Mouse (Mus musculus) heart, embryonic 14.5 days (tissue): ENCODE measurements around the gene Gipc3. TPM values are rescaled to one million over a fixed set of nuclear protein-coding genes. Genes with fewer than 3 reads are reported as not detected.
A peak's percentile ranks its signal among the peaks of the same experiment; 100 is the strongest.

Experiments used
- ATAC-seq: fragments of 200-750 bp; cut with Nextera tagmentation; 2 replicates; pipeline ENCODE4 v1.8.0; 2017; ENCODE audit warnings: low read depth, moderate TSS enrichment; ENCODE audit not compliant: insufficient number of reproducible peaks, insufficient read depth, low FRiP score
- H3K27ac ChIP-seq, 2 experiments: fragments of 200-500 bp in 1 of 2; fragments of 300-500 bp in 1 of 2; sonication (generic) in 1 of 2; replicated peaks in 1 of 2; 2 replicates each; pipeline ENCODE4 v1.5.1; 2012 to 2014; ENCODE audit warnings: low read depth in 2 of 2, low read length in 2 of 2, control low read depth in 1 of 2, mild to moderate bottlenecking in 1 of 2, mixed read lengths in 1 of 2; ENCODE audit not compliant: control insufficient read depth in 1 of 2, insufficient read depth in 1 of 2
- H3K27me3 ChIP-seq: fragments of 300-500 bp; sonication (generic); 2 replicates; pipeline ENCODE4 v1.6.1; 2014; ENCODE audit warnings: mild to moderate bottlenecking, low read length, control low read depth; ENCODE audit not compliant: control insufficient read depth, insufficient read depth
- H3K36me3 ChIP-seq: fragments of 300-500 bp; sonication (generic); 2 replicates; pipeline ENCODE4 v1.6.1; 2014; ENCODE audit warnings: mild to moderate bottlenecking, control low read depth, low read length, mixed read lengths; ENCODE audit not compliant: control insufficient read depth, insufficient read depth
- H3K4me1 ChIP-seq, 2 experiments: fragments of 200-500 bp in 1 of 2; fragments of 300-500 bp in 1 of 2; sonication (generic) in 1 of 2; 2 replicates each; pipeline ENCODE4 v1.6.1; 2012 to 2014; ENCODE audit warnings: low read length in 2 of 2, control low read depth in 1 of 2, mixed read lengths in 1 of 2; ENCODE audit not compliant: control insufficient read depth in 2 of 2, insufficient read depth in 2 of 2
- H3K4me2 ChIP-seq: fragments of 300-500 bp; sonication (generic); 2 replicates; pipeline ENCODE4 v1.6.1; 2014; ENCODE audit warnings: mild to moderate bottlenecking, low read length
- H3K4me3 ChIP-seq, 2 experiments: fragments of 200-500 bp in 1 of 2; fragments of 300-500 bp in 1 of 2; sonication (generic) in 1 of 2; 2 replicates each; pipeline ENCODE4 v1.5.1; 2012 to 2014; ENCODE audit warnings: low read length in 2 of 2, mild to moderate bottlenecking in 2 of 2, control low read depth in 1 of 2, low read depth in 1 of 2, moderate library complexity in 1 of 2; ENCODE audit not compliant: control insufficient read depth in 1 of 2, insufficient read depth in 1 of 2
- H3K9ac ChIP-seq: fragments of 300-500 bp; sonication (generic); 2 replicates; pipeline ENCODE4 v1.6.1; 2014; ENCODE audit warnings: mild to moderate bottlenecking, low read length
- H3K9me3 ChIP-seq: fragments of 300-500 bp; sonication (generic); 2 replicates; pipeline ENCODE4 v1.6.1; 2016; ENCODE audit warnings: low read length, control low read depth; ENCODE audit not compliant: control insufficient read depth
- WGBS: fragments of 180-500 bp; shearing (Covaris S2); extraction: QIAGEN DNeasy Blood & Tissue Kit; methylation state at CpG from one replicate; pipeline ENCODE4 v1.1.7; 2014; 5-methylcytosine and 5-hydroxymethylcytosine counted together
- polyA plus RNA-seq: library from polyadenylated mRNA; unstranded; fragments of >200 nt; fragmentation: Nextera tagmentation; extraction: Ambion mirVana; gene quantifications from 2 replicates; pipeline ENCODE4 v1.2.1, GENCODE M21; 2014

Gipc3 gene
- polyA plus RNA-seq = 0.11 TPM in 1 of 2 replicates, not detected in the other

DNA sequence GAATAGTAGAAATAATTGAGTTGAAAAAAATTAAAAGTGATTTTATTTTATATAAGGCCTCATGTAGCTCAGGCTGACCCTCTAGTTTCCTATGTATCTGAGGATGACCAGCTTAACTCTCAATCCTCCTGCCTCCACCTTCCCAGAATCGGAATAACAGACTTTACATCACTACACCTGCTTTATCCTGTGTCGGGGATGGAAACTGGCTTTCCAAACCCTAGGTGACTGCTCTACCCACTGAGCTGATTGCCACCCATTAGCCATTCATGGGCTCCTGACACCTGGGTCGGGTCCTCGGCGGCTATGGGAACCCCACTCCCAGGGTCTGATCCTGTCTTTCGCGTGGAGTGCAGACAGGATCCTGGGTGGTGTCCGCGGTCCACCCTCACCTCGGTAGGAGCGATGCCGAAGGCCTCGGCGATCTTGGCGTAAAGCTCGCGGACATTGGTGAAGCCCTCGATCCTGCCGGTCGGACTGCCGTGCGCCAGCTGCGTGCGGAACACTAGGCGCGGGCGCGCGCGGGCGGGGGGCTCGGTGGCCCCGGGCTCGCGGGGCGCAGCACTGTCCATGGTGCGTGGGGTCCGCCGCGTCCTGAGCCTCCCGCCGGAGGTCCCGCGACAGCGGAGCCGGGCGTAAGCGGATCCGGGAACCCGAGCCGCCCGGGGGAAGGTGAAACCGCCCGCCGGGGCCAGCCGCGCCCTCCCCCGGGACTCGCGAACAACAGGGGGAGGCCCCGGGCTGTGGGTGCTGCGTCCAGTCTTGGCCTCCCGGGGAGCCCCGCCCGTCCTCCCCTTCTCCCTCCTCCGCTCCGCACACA is at the start of gene Gipc3:
Gipc3 (minus strand) TSS at position 581 of the 820 bp plus-strand sequence.
- H3K9ac ChIP-seq = peak within 1 kb of the TSS; percentile 75
- H3K4me3 ChIP-seq = peak within 1 kb of the TSS; percentile 45 to 51
- ATAC-seq = no peak
- WGBS = 5% methylated on average over 55 of the region's 67 CpGs
- no peak within 1 kb of the TSS for H3K27ac ChIP-seq
- H3K36me3 ChIP-seq = peaks cover 24% of the 10 kb centered on the region
- peaks cover 10 to 13% of the 10 kb centered on the region in 2 experiments for H3K4me1 ChIP-seq
- H3K27me3 ChIP-seq = peaks cover 19% of the 10 kb centered on the region
- peak within 1 kb of the TSS; percentile 87 for H3K4me2 ChIP-seq
- H3K9me3 ChIP-seq = no peaks in the 10 kb centered on the region

GRCm38 (mm10) chr10:81392781-81393185 is 49.7 kb upstream of the Gipc3 start, which contains the start of gene Smim24:
Smim24 (plus strand) TSS chr10:81393051.
- no peak for ATAC-seq
- Histone ChIP-seq H3K27me3 (no peaks in the 10 kb centered on the region), H3K36me3 (peaks cover 30% of the 10 kb centered on the region), H3K9me3 (no peaks in the 10 kb centered on the region), H3K27ac (peak within 1 kb of the TSS; percentile 21 to 53; a peak in 3 of 4 replicates), H3K4me2 (peak within 1 kb of the TSS; percentile 71), H3K4me1 (peaks cover 10 to 30% of the 10 kb centered on the region in 2 experiments), H3K9ac (peak within 1 kb of the TSS; percentile 69), H3K4me3 (peak within 1 kb of the TSS; percentile 30 to 31)
- 60% methylated on average over 14 of the region's 14 CpGs for WGBS

DNA sequence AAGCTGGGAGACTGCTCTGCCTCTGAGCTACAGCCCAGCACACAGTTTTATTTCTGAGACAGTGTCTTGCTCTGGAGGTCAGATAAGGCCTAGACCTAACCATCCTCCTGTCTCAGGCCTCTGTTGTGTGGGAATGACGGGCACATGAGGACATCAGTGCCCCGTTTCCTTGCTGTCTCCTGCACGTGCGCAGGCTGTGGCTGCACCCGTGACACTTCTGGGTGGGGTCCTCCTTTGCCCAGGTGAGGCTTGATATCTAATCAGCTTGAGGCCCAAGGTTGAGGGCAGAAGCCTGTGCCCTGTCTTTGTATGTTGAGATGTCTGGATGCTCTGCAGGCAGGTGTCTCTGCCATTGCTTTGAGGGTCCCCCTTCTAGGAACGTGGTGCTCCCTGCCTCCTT is 49.2 kb upstream of the Gipc3 start:
- peaks cover 30% of the 10 kb centered on the region for H3K36me3 ChIP-seq
- peaks cover 10 to 30% of the 10 kb centered on the region in 2 experiments for H3K4me1 ChIP-seq
- H3K27ac ChIP-seq = no peak overlapping the region
- no peak for ATAC-seq
- no peak overlapping the region for H3K9ac ChIP-seq
- WGBS = 75% methylated on average over 6 of the region's 6 CpGs
- H3K27me3 ChIP-seq = no peaks in the 10 kb centered on the region
- no peaks in the 10 kb centered on the region for H3K9me3 ChIP-seq
- H3K4me3 ChIP-seq = no peak overlapping the region
- no peak overlapping the region for H3K4me2 ChIP-seq

DNA sequence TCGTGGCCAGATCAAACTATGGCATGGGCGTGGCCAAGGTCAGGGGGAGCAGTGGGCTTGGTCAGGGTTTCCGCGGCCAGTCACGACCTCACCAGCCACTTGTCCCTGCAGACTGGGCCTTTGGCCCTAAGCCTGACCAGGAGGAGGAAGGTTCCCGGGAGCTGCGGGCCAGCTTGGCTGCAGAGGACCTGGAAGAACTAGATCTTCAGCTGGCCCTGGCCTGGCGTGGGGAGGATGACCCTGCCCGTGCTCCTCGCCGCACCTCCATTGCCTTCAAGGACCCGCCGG is 47.6 kb upstream of the Gipc3 start:
- H3K27ac ChIP-seq = no peak overlapping the region
- no peaks in the 10 kb centered on the region for H3K9me3 ChIP-seq
- H3K4me1 ChIP-seq = peaks cover 10 to 30% of the 10 kb centered on the region in 2 experiments
- no peak overlapping the region for H3K4me3 ChIP-seq
- ATAC-seq = no peak
- H3K27me3 ChIP-seq = no peaks in the 10 kb centered on the region
- H3K4me2 ChIP-seq = no peak overlapping the region
- H3K36me3 ChIP-seq = peaks cover 38% of the 10 kb centered on the region
- 87% methylated on average over 13 of the region's 13 CpGs for WGBS
- H3K9ac ChIP-seq = no peak overlapping the region

DNA sequence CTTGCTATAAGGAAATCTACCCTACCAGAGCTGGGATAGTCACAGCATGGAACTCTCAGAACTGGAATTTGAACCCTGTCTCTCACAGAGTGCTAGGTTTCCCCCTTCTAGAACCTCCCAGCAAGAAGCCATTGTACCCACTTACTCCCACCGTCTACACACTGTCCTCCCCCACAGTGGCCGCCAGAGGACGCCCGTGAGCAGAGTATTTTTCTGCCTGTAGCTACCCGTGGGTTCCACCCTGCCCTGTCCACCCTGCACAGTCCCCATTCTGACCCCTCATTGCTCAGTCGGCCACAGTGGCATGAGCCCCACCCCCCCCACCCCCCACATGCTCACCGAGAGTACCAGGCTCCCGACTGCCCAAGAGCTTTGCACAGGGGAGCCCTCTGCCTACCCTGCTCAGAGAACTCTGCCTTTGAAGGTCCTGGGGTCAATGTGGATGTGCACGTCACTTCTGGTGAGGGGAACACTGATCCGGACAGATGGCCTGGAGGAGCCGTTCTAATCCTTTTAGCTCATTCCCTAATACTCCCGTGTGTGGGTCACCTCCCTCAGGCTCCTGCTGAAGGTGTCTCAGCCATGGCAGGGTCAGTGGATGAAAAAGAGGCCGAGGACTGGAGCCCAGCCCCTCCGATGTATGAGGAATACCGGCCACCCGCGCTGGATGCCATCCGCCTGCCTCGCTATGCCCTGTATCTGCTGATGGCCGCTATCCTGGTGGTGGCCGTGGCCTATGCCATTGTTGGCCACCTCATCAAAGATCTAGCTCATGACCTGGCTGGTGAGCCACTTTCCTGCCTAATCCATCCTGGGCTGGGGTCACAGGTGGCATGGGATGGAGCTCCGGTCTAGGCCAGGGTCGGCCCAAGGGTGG is 47.0 kb upstream of the Gipc3 start:
- H3K4me2 ChIP-seq = no peak overlapping the region
- H3K4me1 ChIP-seq = peaks cover 14 to 35% of the 10 kb centered on the region in 2 experiments
- 55% methylated on average over 23 of the region's 23 CpGs for WGBS
- H3K27ac ChIP-seq = peak overlapping the region; percentile 17 to 68; a peak in 3 of 4 replicates
- no peak overlapping the region for H3K4me3 ChIP-seq
- ATAC-seq = peak; percentile 48; the same call in 1 of the 2 replicates
- no peaks in the 10 kb centered on the region for H3K9me3 ChIP-seq
- peaks cover 38% of the 10 kb centered on the region for H3K36me3 ChIP-seq
- peak overlapping the region; percentile 12; the same call in 1 of the 2 replicates for H3K9ac ChIP-seq
- no peaks in the 10 kb centered on the region for H3K27me3 ChIP-seq

DNA sequence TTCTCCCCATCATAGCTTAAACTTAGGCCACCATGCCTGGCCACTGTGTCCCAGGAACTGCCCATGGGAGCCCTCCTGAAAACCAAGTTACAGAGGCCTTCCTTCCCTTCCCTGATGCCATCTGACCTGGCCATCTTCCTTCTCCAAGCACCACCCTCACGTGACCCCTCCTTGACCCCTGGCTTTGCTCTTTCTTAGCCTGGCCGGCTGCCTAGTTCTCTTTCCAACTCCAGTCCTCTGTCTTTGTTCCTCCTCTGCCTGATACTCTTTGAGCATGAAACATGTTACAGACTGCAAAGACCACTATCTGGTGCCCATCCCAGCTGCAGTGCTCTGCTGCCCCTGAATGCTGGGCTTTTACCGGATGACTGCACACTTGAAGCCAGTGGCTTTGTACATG is 46.3 kb upstream of the Gipc3 start:
- H3K4me3 ChIP-seq = no peak overlapping the region
- no peak for ATAC-seq
- H3K36me3 ChIP-seq = peaks cover 38% of the 10 kb centered on the region
- no peaks in the 10 kb centered on the region for H3K9me3 ChIP-seq
- whole genome bisulfite sequencing = 52% methylated on average over 3 of the region's 3 CpGs
- H3K4me2 ChIP-seq = no peak overlapping the region
- H3K4me1 ChIP-seq = peaks cover 16 to 37% of the 10 kb centered on the region in 2 experiments
- peak overlapping the region; percentile 17 to 68; a peak in 3 of 4 replicates for H3K27ac ChIP-seq
- H3K27me3 ChIP-seq = no peaks in the 10 kb centered on the region
- peak overlapping the region; percentile 12; the same call in 1 of the 2 replicates for H3K9ac ChIP-seq

DNA sequence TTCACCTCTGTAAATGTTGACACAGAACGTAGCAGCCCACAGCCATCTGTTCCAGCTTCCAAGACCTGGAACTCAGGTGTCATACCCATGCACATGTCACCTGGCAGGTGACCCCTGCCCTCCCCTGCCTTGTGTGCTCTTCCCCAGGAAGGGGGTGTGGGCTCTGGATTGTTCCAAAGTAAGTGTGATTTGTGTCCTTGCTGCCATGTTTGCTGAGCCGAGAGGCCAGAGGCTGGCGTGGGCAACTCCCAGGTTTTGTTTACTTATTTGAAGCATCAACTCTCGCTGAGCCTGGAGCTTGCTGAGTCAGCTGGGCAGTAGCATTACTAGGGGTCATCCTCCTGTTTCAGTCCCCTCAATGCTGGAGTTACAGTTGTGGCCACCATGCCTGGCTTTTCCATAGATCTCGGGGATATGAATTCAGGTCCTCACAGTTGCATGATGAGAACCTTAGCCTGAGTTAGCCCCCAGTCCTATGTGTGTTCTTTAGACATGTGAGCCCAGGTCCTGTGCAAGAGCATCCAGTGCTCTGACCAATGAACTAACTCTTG is 45.5 kb upstream of the Gipc3 start, which contains the start of gene Gm48552:
Gm48552 (plus strand) TSS at position 501 of the 551 bp plus-strand sequence.
- 85% methylated on average over 5 of the region's 5 CpGs for WGBS
- Histone ChIP-seq H3K4me2 (no peak within 1 kb of the TSS), H3K4me3 (no peak within 1 kb of the TSS), H3K9me3 (no peaks in the 10 kb centered on the region), H3K4me1 (peaks cover 13 to 30% of the 10 kb centered on the region in 2 experiments), H3K9ac (peak within 1 kb of the TSS; percentile 12; the same call in 1 of the 2 replicates), H3K27me3 (no peaks in the 10 kb centered on the region), H3K36me3 (peaks cover 38% of the 10 kb centered on the region), H3K27ac (peak within 1 kb of the TSS; percentile 17 to 68; a peak in 3 of 4 replicates)
- ATAC-seq = no peak
